Mouse (Mus musculus): ENCODE data around the gene Wwox.

Gene Wwox

DNA sequence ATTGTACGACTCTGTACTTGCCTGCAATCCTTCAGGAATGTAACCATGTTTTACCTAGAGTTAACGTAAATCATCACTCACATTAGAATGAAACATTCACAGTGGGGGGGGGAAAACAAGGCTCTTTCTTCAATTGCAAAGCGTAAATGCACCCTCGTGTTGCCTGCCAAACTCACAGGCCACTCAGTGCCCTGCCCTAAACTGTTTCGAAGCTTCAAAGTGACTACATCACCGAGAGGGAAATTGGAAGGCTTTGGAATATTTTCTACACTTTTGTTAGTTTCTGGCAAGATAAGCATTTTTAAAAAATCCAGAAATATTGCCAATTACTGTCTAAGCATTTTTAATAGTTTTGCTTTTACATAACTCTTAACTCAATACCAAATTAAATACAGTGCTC is 231.3 kb downstream of the Wwox start:
- no peak for DNase-seq (ENCODE audit: extremely low spot score)

DNA sequence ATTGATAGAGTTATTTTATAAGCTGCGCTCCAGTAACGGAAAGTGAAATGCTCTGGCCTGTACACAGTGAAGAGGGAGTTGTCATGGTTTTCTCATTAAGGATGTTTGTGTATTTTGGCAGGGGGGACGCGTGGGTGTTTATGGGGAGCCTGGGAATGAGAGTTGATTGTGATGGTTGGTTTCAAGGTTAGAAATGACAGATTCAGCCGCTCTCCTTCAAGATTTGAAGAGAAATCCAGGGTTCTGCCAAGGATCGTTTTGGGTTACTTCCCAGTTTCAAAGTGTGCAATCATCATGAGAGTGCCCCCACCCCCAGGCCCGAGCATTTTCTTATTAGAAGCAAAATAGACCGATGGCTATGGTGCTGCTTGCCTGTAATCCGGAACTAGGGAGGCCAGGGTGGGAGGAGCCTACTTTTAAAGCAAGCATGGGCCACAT is 231.8 kb downstream of the Wwox start:
- no peak for DNase-seq (ENCODE audit: extremely low spot score)

DNA sequence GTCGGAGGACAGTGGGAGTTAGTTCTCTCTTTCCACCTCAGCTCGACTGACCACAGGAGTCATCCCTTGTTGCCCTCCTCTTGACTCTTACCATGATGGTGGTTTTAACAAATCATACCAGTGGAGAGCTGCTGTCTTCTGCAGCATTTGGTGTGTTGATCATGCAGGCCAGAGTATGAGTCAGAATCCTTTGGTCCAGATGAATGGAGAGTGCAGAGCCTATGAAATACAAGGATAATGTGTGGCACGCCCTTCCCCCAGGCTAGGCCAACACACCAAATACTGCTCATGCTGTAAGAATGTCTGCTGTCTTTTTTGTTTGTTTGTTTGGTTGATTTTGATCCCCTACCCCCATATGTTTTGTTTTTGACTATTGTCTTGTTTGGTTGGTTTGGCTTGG is 234.0 kb downstream of the Wwox start:
- no peak for DNase-seq (ENCODE audit: extremely low spot score)

DNA sequence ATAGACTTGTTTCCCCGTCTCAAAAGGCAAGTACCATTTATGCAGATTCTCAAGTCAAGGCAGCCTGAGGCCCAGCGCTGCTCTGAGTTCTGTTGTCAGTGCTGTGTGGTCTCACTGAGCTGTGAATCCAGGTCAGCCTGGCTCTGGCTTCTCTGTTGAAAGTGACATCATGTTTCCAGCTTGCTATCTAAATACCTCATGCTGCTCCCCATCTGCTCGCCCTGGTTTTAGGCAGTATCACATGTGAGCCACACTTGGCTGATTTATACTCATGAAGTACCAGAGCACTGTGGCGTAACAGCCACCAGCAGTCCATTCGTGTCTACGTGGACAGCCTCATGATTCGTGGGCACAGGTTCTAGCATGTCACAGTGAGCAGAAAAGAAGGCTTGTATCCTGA is 235.7 kb downstream of the Wwox start:
- DNase-seq (ENCODE audit: extremely low spot score) = no peak

DNA sequence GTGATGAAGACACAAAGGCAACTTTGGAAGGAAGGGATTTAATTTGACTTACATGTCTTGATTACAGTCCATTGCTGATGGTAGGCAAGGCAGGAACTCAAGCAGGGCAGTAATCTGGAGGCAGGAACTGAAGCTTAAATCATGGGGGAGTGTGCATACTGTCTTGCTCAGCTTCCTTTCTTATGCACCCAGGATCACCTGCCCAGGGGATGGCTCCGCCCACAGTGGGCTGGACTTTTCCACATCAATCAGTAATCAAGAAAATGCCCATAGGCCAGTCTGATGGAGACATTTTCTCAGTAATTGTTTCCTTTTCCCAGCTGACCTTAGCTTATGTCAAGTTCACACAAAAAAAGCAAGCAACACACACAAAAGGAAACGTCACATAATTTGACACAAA is 237.5 kb downstream of the Wwox start:
- DNase-seq (ENCODE audit: extremely low spot score) = no peak

DNA sequence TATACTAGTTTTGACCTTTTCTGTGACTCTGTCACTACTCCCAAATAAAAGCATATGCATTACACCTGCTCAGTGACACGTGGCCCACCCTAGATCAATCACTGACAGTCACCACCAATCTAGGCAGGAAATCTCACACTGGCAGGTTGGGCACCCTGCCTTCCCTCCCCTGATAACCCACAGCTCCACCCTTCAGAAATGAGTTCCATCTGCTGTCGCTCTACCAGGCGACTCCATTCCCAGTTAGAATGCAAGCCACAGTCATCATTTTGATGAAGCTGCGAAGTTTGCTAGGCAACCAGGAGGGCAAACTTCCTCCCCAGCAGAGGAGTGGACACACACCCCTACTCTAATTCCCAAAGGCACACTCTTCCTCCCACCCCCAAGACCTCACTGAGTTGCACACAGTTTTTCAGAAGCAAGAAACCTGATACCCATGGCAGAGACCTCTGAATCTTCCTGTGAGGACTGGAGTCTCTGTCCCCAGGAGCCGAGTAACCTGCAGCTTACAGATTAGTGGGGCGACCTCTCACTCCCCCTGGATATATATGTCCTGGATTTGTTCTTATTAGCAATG is 238.2 kb downstream of the Wwox start:
- peak; percentile 24 for DNase-seq (ENCODE audit: extremely low spot score)

DNA sequence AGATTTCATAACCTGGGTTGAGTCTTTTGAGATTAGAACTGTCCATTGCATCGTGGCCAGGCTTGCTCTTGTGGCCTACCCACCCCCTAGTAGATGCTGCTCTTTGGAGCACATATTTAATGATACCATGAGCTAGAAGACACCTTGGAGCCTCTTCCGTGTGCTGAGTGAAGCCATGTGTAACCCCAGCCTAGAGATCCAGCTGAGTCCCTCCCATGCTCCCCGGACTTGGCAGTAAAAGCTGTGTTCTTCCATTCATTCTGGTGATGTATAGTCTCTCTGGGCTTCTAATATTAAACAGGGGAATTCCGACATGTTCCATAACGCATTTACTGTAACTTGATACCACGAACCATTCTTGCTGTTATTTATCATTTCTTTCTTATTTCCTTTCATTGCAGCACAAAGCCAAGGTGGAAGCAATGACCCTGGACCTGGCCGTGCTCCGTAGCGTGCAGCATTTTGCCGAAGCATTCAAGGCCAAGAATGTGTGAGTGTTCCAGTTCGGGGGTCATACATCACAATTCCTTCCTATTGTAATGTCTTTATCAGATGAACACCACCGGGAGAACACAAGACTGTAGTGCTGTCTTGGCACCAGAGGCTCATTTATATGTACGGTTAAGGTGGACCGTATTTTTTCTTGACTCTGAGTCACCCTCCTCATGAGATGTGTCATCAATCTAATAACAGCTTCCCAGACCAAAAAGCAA is 240.1 kb downstream of the Wwox start:
- DNase-seq (ENCODE audit: extremely low spot score) = no peak

DNA sequence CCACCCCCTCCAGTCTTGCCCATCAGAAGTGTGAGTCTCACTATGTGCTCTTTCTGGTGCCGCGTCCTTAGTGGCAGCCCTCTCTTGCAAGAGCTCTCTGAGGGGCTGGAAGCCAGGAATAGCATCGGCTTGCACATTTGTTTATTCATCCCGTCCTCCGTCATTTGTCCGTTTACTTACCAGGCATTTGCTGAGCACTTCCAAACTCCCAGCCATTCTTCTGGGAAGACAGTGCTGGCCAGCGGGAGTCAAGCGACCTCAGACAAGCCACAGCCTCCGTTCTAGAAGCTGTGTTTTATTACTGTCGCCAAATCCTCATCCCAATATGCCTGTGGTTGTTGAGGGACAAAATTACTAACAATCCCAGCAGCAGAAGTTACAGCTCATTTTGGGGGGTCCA is 241.7 kb downstream of the Wwox start:
- no peak for DNase-seq (ENCODE audit: extremely low spot score)

DNA sequence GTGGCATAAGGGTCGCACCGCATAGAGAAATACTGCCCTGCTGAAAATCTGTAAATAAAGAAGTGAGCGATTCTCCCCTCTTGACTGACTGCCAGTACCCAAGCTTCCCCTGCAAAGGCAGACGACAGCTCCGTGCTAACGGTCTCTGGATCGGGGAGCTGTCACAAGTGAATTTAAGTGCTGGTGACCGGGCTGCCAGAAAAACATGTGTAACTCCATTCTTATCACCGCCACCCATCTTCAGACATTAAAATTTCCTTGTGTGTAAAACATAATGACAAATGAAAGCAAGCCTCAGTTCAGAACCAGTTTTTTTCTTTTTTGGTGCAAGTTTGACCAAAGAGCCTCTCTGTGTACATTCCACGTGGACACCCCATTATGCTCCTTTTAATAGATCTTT is 242.7 kb downstream of the Wwox start:
- no peak for DNase-seq (ENCODE audit: extremely low spot score)

DNA sequence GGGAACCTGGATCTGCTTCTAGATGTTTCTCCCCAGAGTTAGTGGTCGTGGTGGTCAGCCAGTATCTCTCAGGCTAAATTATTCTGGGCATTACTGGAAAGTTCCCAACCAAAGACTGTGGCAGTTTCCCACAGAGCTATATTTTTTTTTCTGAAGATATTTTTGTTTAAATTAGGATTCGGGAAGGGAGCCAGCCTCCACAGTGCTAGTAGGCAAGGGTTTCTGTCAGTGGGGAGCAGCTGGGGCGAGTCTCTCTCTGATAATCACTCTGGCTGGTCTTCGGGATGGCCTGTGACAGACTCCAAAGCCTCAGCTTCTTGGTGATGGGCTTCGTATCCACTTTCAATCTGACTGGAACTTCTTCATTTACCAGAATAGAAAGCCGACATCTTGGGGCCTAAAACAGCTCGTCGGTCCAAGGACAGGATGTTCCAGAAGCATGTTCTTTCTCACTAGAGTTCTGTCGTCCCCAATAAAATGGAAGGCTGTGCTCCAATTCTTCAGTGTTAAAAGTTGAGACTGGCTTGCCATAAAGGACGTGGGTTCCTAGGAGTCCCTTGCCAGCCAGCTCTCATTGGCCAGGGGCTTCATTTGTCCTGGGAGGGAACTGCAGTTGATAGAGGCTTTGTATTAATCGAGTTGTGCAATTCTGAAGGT is 244.7 kb downstream of the Wwox start:
- DNase-seq (ENCODE audit: extremely low spot score) = no peak

DNA sequence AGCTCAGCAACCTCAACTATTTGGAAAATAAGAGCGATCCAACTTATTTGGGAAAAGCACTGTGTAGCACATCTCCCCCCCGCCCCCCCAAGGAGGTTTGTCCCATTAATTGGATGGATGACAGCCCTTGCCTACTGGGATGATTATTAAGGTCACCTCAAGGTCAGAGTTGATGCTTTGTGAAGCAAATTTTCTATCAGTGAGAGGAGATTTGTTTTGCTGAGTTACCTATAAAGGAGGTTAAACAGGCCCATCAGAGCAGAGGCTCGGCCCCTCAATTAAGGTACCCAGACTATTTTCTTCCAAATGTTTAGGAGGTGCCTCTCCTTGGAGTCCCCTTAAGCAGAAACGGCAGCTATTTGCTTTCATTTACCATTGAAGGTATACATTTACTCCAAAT is 247.0 kb downstream of the Wwox start:
- DNase-seq (ENCODE audit: extremely low spot score) = no peak

DNA sequence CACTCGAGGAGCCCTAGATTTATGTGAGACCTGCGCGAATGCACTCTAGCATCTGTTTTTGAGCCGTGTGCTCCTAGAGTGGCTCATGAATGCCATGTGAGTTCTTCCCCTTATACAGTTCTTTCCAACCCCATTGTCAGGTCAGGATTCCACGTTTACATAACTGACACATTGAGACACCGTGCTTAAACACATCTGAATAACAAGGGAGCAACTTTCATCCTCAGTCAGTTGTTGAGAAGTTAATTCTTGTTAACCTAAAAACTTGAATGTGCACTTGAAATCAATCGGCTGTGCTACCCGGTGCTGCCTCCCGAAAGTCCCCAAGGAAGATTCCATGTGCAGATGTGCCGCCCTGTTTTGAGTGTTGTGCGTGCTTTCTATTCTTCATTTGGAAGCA is 249.3 kb downstream of the Wwox start:
- DNase-seq (ENCODE audit: extremely low spot score) = no peak

DNA sequence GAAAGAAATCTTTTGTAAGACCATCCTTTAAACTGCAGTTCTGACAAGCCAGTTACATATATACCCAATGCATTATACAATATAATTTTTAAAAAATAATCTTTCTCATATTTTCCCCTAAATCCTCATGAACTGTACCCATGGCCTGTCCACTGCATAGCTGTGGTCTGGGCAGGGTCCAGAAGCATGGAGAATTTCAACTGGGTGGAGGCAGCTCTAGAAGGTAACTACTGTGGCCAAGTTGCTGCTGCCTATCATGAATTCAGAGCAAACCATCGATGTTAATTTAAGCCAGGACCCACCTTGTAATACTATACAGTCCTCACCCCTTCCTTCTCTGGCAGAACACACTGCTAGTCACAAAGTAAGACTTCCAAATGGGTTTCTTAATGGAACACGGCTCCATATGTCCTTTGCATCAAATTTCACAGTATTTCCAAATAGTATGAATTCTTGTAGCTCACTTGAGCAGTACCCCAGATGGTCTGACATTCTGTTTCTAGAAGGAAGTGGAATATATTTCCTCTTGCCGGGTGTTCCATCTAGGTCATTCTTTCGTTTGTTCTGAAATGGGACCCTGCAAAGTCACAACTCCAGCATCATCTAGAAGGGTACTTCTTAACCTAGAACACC is 255.2 kb downstream of the Wwox start:
- no peak for DNase-seq (ENCODE audit: extremely low spot score)

DNA sequence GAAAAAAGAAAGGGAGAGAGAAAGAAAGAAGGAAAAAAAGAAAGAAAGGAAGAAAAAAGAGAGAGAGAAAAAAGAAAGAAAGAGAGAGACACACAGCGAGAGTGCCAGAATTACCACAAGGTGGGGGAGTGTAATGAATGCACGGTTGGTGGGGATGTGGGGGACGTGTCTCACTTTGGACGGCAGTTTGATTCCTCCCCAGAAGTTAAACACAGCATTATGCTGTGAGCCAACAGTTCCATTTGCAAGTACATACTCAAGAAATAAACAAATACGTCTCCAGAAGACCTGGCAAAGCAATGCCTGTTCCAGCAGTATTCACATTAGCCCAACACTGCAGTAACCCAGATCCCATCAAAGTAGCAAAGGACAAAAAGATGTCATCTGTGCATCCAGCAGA is 264.1 kb downstream of the Wwox start:
- no peak for DNase-seq (ENCODE audit: extremely low spot score)

DNA sequence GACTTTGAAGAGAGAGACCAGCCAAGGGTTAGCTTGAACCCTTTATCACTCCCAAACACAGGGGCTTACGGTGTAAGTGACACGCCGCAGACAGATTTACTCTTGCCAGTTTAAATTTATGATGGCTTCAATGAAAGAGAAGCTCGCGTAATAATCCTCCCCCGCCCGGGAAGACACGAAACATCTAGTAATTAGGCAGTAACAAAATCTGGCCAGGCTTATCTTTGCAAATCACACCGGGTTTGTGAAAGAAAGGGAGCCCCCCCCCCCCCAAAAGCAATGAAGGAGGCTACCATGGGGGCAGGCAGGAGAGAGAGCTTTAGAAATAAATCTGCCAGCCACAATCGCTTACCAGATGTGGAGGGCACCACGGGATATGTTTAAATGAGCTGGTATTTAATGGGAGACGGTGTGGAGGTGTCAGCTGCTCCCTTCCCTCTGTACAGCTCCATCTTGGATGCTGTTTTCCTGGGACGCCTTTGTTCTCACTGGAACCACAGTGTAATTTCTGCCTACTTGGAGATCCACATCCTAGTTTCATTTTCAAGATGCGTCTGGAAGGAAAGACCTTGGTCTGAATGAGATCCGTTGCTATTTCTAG is 268.2 kb downstream of the Wwox start:
- peak; percentile 45 for DNase-seq (ENCODE audit: extremely low spot score)

DNA sequence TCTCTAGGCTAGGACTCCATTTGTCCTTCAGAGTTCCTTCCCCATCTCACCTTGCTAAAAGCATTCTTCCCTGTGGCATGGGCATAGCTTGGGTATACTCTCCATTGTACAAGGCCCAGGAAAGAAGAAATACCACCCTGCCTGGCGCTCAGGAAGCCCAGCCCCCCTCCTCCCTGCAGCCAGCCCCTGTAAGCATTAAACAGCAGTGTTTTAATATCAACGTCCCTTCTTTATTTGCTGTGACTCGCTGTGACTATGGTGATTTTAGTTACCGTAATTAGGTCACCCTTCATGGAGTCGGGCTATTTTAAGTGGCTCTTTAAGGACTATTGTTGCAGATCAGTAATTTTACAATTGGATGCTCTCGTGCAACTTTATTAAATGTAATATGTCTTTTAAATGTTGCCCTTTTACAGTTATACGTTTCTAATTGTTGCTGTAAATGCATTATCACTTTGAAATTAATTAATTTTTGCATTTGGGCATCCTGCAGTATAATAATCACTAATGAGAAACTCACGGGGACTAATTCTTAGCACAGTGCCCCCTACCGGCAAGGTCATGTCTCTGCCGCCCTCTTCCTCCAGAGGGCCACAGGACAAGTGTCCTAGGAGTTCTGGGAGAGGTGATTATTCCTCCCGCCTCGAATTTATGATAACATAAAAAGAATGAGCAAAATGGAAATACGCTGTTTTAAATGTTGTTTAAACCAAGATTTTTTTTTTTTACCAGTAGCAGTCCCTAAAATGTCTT is 276.0 kb downstream of the Wwox start:
- no peak for DNase-seq (ENCODE audit: extremely low spot score)

DNA sequence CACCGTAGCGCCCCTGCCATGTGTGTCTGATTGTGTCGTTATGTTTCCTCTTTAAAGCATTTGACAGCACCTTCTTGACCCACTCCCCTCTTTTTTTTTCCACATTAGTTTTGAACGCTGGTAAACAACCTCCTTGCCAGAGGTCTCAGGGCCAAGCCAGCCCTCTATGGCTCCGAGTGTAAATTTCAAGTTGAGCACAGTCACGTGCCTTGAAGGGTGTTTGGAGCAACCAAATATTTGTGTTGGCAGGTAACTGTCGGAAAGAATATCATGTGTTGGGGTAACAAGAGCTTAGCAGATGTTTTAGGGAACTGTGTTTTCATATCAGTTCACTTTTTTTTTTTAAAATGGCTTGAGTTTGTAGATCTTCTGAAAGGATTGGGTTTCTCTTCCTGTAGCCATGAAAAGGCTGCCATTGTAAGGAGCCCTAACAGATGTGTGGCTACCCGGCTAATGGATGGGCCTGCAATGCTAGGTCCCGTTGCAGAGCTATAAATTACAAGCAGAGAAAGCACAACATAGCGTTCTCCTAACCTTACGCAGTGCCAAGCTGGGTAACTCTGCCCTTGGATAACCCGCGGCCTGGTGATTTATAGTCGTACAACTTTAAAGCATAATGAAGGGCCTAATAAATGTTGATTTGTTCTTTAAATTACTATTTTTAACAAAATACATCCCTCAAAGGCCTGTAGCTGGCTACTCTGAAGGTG is 277.2 kb downstream of the Wwox start:
- DNase-seq (ENCODE audit: extremely low spot score) = no peak

DNA sequence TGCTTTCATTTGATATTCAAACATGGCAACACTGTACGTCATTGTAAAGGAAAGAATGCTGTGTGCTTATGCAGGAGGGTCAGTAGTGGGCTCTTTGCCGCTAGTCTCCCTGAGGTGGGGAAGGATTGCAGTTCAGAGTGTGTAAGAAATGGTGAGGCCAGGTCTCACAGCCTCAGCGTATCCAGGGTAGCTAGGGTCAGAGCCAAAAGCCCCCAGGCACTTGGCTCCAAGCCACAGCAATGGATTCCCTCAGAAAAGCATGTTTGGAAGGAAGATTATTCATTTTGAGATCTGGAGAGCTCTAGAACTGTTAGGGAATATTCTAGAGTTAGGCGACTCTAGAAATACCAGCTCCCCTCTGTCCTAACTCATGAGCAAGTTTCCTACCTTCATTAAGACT is 279.4 kb downstream of the Wwox start:
- DNase-seq (ENCODE audit: extremely low spot score) = no peak

DNA sequence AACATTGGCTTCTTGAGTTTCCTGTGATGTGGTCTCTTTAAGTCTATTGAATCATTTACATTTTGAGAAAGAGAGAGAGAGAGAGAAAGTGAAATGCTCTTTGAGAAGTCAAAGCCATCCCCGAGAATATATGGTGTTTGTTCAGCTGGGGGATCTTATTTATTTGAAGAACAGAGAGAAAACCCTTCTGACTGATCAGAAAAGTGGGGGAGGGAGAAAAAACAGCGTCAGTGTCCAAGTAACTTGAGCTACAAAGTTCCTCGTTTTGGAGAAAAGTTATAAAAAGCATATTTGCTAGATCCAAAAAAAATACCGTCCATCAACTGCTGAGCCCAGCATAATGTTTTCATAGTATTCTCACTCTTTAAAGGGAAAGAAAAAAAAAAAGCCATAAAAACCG is 283.2 kb downstream of the Wwox start:
- DNase-seq (ENCODE audit: extremely low spot score) = no peak

DNA sequence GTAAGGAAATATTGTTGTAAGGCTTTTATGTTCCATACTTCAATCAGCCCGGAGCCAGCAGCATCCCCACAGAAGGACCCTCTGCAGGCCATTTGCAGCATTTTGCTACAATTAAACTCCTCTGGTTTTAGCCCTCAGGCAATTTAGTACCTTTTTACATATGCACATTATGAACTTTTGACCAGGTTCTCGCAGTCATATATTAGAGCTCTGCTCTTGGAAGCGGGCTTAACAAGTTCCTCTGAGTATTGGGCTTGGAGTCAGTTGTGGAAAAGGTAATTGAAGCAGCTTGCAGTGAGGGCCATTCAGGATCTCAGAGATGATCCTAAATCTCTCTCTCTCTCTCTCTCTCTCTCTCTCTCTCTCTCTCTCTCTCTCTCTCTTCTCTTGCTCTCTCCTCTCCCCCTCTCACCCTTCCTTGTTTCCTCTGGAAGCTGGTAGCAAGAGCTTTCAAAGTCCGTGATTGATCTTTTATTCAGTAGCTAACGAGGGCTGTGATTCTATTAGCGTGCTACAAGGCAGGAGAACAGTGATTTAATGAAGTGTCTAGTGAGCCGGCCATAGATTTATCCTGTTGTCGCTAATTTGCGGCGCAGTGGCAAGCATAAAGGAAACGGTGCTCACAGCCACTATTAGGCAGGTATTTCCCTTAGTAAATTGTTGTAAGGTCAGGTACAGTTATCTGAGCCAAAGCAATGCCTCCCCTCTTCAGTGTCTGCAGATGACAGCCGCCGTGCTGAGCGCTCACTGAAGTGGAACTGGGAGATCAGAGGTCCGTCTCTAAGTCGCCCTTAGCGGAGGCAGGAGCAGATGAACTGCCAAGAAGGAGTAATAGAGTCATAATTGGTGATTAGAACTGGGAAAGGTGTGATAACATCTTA is 292.0 kb downstream of the Wwox start:
- no peak for DNase-seq (ENCODE audit: extremely low spot score)
